Mouse (Mus musculus) bone marrow macrophage, adult 2 months (primary cell): ENCODE measurements at regions not wholly inside any gene's neighbourhood (a gene's known extent, or its start where the extent isn't known, plus 50 kb on each side); places are given as distances from the start of the nearest gene placed in this dataset.

ENCODE experiments used
- CTCF ChIP-seq: IDR thresholded peaks from 2 replicates; pipeline ENCODE4 v1.5.1; 2012; ENCODE audit warnings: low read depth, mild to moderate bottlenecking, low read length, moderate library complexity
- POLR2A ChIP-seq: IDR thresholded peaks from 2 replicates; pipeline ENCODE4 v1.6.1; 2012; ENCODE audit warnings: mild to moderate bottlenecking, low read depth, low read length, borderline replicate concordance

DNA sequence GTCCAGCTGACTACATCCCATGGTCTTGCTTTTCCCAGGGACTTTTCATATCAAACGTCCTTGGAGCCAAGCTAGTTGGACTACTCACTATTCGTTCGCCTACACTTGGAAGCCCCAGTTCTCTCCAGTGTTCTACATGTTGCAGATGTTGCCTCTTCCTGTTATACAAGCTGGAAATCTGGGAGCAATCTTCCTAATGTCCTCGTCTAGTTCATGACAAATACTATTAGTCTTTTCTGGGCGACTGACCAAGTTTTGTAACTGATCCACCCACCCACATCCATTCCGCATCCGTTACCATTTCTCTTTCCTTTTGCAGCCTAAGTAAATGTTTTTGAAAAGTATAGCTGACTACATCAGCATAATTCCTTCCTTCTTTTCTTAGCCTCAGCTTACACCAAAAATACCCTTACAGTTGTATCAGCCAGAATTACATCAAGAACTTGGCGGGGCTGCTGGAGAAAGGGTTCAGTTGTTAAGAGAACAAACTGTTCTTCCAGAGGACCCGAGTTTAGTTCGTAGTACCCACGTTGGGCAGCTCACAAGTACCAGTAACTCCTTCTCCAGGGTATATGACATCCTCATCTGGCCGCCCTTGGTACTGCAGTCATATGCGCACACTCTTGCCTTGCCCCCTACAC lies 161.1 kb upstream of the Fbxl17 start:
- no peak for TF ChIP-seq POLR2A
- no peak for TF ChIP-seq CTCF
